Mouse (Mus musculus): ENCODE data around the gene Mark1. TPM values are rescaled to one million over a fixed set of nuclear protein-coding genes. Genes with fewer than 3 reads are reported as not detected.

Gene Mark1
- polyA plus RNA-seq, 1 experiment from 2014 or later = 3.3 TPM

DNA sequence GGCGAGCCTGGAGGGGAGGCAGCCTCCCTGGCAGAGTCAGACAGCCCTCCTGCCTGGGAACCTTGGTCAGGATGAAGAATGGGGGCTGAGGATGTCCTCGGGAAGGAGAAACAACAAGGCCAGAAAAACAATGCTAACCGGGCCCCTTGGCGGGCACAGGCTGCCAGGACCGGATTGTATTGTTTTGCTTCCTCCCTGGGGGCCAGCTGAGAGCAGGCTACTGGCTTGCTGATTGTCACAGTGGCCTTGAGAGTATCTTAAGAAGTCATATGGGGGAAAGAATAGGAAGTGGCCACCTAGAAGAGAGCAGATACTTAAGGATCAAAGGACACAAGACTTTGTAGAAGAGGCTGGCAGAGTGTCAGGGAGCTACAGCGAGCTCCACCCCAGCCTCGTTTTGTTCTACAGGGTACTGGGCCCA is 135.0 kb downstream of the Mark1 start:
- H3K4me3 ChIP-seq (ENCODE audit: low read depth, low read length) = no peak overlapping the region
- H3K4me2 ChIP-seq (replicated peaks; ENCODE audit: low read depth, low read length) = no peak overlapping the region
- H3K4me1 ChIP-seq (ENCODE audit: control insufficient read depth, insufficient read depth, low read length) = no peaks in the 10 kb centered on the region
- H3K9me3 ChIP-seq (ENCODE audit: control insufficient read depth, low read depth, low read length) = no peaks in the 10 kb centered on the region
- H3K27ac ChIP-seq (ENCODE audit: low read length) = no peak overlapping the region
- no peak for ATAC-seq (ENCODE audit: insufficient number of reproducible peaks, insufficient read depth, low FRiP score, low read depth)
- no peaks in the 10 kb centered on the region for H3K36me3 ChIP-seq (ENCODE audit: control insufficient read depth, insufficient read depth, low read length)
- H3K27me3 ChIP-seq (ENCODE audit: control insufficient read depth, insufficient read depth, low read length) = no peaks in the 10 kb centered on the region
- no peak overlapping the region for H3K9ac ChIP-seq (replicated peaks; ENCODE audit: low read depth, low read length)
- WGBS = 45% methylated on average over 7 of the region's 7 CpGs

- no peaks in the 10 kb centered on the region for H3K36me3 ChIP-seq (ENCODE audit: control insufficient read depth, insufficient read depth, low read length)
- no peak overlapping the region for H3K4me2 ChIP-seq (replicated peaks; ENCODE audit: low read depth, low read length)
- no peaks in the 10 kb centered on the region for H3K27me3 ChIP-seq (ENCODE audit: control insufficient read depth, insufficient read depth, low read length)
- no peak overlapping the region for H3K27ac ChIP-seq (ENCODE audit: low read length)
- H3K4me1 ChIP-seq (ENCODE audit: control insufficient read depth, insufficient read depth, low read length) = no peaks in the 10 kb centered on the region
- no peak for ATAC-seq (ENCODE audit: insufficient number of reproducible peaks, insufficient read depth, low FRiP score, low read depth)
- no peak overlapping the region for H3K9ac ChIP-seq (replicated peaks; ENCODE audit: low read depth, low read length)
- no peaks in the 10 kb centered on the region for H3K9me3 ChIP-seq (ENCODE audit: control insufficient read depth, low read depth, low read length)
- WGBS = 80% methylated on average over 6 of the region's 6 CpGs
- H3K4me3 ChIP-seq (ENCODE audit: low read depth, low read length) = no peak overlapping the region
These were observed 136.7 kb downstream of the Mark1 start for GRCm38 (mm10) chr1:184862636-184863035.

DNA sequence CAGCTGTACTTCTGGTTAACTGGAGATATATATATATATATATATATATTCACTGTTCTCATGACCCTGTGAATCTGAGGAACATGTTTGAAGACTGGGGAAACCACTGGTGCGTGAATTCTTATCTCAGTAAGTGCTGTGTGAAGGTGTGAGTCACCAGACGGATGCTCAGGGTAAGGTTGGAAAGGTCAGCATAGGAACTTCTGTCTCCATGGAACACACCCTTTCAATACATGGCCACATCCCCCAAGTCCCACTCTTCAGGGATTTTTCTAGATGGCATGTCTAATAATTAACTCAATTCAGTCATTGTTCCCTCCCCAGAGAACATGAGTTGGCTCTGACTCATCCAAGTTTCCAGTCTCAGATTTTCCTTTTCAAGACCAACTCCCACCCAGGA is 137.8 kb downstream of the Mark1 start:
- no peaks in the 10 kb centered on the region for H3K27me3 ChIP-seq (ENCODE audit: control insufficient read depth, insufficient read depth, low read length)
- no peak overlapping the region for H3K4me2 ChIP-seq (replicated peaks; ENCODE audit: low read depth, low read length)
- WGBS = 71% methylated on average over 2 of the region's 2 CpGs
- no peak overlapping the region for H3K4me3 ChIP-seq (ENCODE audit: low read depth, low read length)
- H3K9me3 ChIP-seq (ENCODE audit: control insufficient read depth, low read depth, low read length) = no peaks in the 10 kb centered on the region
- ATAC-seq (ENCODE audit: insufficient number of reproducible peaks, insufficient read depth, low FRiP score, low read depth) = peak; percentile 39; the same call in 1 of the 2 replicates
- no peak overlapping the region for H3K9ac ChIP-seq (replicated peaks; ENCODE audit: low read depth, low read length)
- no peak overlapping the region for H3K27ac ChIP-seq (ENCODE audit: low read length)
- H3K36me3 ChIP-seq (ENCODE audit: control insufficient read depth, insufficient read depth, low read length) = no peaks in the 10 kb centered on the region
- H3K4me1 ChIP-seq (ENCODE audit: control insufficient read depth, insufficient read depth, low read length) = no peaks in the 10 kb centered on the region

GRCm38 (mm10) chr1:184860276-184860675 is 139.1 kb downstream of the Mark1 start:
- Histone ChIP-seq H3K4me2 (replicated peaks; ENCODE audit: low read depth, low read length) (no peak overlapping the region), H3K4me3 (ENCODE audit: low read depth, low read length) (no peak overlapping the region), H3K27ac (ENCODE audit: low read length) (no peak overlapping the region), H3K9me3 (ENCODE audit: control insufficient read depth, low read depth, low read length) (no peaks in the 10 kb centered on the region), H3K36me3 (ENCODE audit: control insufficient read depth, insufficient read depth, low read length) (no peaks in the 10 kb centered on the region), H3K9ac (replicated peaks; ENCODE audit: low read depth, low read length) (no peak overlapping the region), H3K27me3 (ENCODE audit: control insufficient read depth, insufficient read depth, low read length) (no peaks in the 10 kb centered on the region), H3K4me1 (ENCODE audit: control insufficient read depth, insufficient read depth, low read length) (no peaks in the 10 kb centered on the region)
- WGBS = 42% methylated on average over 3 of the region's 3 CpGs
- ATAC-seq (ENCODE audit: insufficient number of reproducible peaks, insufficient read depth, low FRiP score, low read depth) = no peak

- Histone ChIP-seq H3K9ac (replicated peaks; ENCODE audit: low read depth, low read length) (no peak overlapping the region), H3K27ac (ENCODE audit: low read length) (no peak overlapping the region), H3K4me2 (replicated peaks; ENCODE audit: low read depth, low read length) (no peak overlapping the region), H3K4me1 (ENCODE audit: control insufficient read depth, insufficient read depth, low read length) (no peaks in the 10 kb centered on the region), H3K36me3 (ENCODE audit: control insufficient read depth, insufficient read depth, low read length) (no peaks in the 10 kb centered on the region), H3K9me3 (ENCODE audit: control insufficient read depth, low read depth, low read length) (no peaks in the 10 kb centered on the region), H3K27me3 (ENCODE audit: control insufficient read depth, insufficient read depth, low read length) (no peaks in the 10 kb centered on the region), H3K4me3 (ENCODE audit: low read depth, low read length) (no peak overlapping the region)
- 86% methylated on average over 1 of the region's 1 CpGs for WGBS
- ATAC-seq (ENCODE audit: insufficient number of reproducible peaks, insufficient read depth, low FRiP score, low read depth) = no peak
These were observed 141.1 kb downstream of the Mark1 start for GRCm38 (mm10) chr1:184858253-184858652.

DNA sequence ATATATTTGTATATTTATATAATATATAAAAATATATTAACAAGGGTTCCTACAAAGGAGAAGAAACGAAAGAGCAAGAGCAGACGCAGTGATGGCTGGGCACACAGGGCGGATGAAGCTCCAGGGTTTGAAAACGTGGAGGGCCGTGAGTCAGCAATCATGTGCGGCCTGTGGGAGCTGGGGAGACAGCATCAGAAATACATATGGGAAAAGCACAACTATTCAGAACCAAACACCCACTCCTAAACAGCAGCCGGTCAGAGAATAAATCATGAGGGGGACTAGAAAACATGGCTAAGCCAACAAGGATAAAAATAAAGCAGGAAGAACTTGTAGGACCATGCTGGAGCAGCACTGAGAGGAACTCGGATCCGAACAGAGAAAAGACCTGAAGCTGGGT is 142.2 kb downstream of the Mark1 start:
- WGBS = 89% methylated on average over 9 of the region's 9 CpGs
- Histone ChIP-seq H3K9ac (replicated peaks; ENCODE audit: low read depth, low read length) (no peak overlapping the region), H3K4me3 (ENCODE audit: low read depth, low read length) (no peak overlapping the region), H3K36me3 (ENCODE audit: control insufficient read depth, insufficient read depth, low read length) (no peaks in the 10 kb centered on the region), H3K4me2 (replicated peaks; ENCODE audit: low read depth, low read length) (no peak overlapping the region), H3K9me3 (ENCODE audit: control insufficient read depth, low read depth, low read length) (no peaks in the 10 kb centered on the region), H3K27me3 (ENCODE audit: control insufficient read depth, insufficient read depth, low read length) (no peaks in the 10 kb centered on the region), H3K27ac (ENCODE audit: low read length) (no peak overlapping the region), H3K4me1 (ENCODE audit: control insufficient read depth, insufficient read depth, low read length) (no peaks in the 10 kb centered on the region)
- ATAC-seq (ENCODE audit: insufficient number of reproducible peaks, insufficient read depth, low FRiP score, low read depth) = no peak

DNA sequence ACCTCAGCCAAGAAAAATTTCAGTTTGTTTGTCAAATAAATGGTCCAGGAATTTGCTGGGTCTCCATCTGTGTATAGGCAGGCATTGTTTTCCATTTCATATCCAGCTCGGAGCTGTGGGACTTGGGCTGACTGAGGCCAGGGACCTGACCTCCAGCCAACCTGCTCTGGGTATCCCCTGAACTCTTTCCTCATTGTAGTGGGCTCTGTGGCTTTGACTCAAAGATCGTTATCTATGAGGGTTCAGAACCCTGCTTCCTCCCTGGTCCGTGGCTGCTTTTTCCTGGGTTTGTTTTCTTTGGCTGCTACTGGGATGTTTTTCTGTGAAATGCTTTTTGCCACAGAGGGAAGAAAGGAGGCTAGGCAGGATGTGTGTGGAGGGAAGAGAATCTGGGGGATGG is 145.4 kb downstream of the Mark1 start:
- Histone ChIP-seq H3K4me2 (replicated peaks; ENCODE audit: low read depth, low read length) (no peak overlapping the region; the same call in 1 of the 2 replicates), H3K27me3 (ENCODE audit: control insufficient read depth, insufficient read depth, low read length) (0 out of 2 replicates have a peak, but pooled peaks cover 2% of the 10 kb centered on the region), H3K4me1 (ENCODE audit: control insufficient read depth, insufficient read depth, low read length) (peaks cover 7% of the 10 kb centered on the region; the same call in 1 of the 2 replicates), H3K9ac (replicated peaks; ENCODE audit: low read depth, low read length) (no peak overlapping the region), H3K36me3 (ENCODE audit: control insufficient read depth, insufficient read depth, low read length) (no peaks in the 10 kb centered on the region), H3K27ac (ENCODE audit: low read length) (no peak overlapping the region), H3K4me3 (ENCODE audit: low read depth, low read length) (no peak overlapping the region), H3K9me3 (ENCODE audit: control insufficient read depth, low read depth, low read length) (no peaks in the 10 kb centered on the region)
- 54% methylated on average over 3 of the region's 3 CpGs for WGBS
- ATAC-seq (ENCODE audit: insufficient number of reproducible peaks, insufficient read depth, low FRiP score, low read depth) = no peak; the same call in 1 of the 2 replicates

GRCm38 (mm10) chr1:184853339-184853738 is 146.0 kb downstream of the Mark1 start:
- no peak overlapping the region for H3K4me3 ChIP-seq (ENCODE audit: low read depth, low read length)
- peaks cover 7% of the 10 kb centered on the region; the same call in 1 of the 2 replicates for H3K4me1 ChIP-seq (ENCODE audit: control insufficient read depth, insufficient read depth, low read length)
- H3K27me3 ChIP-seq (ENCODE audit: control insufficient read depth, insufficient read depth, low read length) = 0 out of 2 replicates have a peak, but pooled peaks cover 2% of the 10 kb centered on the region
- WGBS = 22% methylated on average over 5 of the region's 5 CpGs
- H3K36me3 ChIP-seq (ENCODE audit: control insufficient read depth, insufficient read depth, low read length) = no peaks in the 10 kb centered on the region
- H3K27ac ChIP-seq (ENCODE audit: low read length) = no peak overlapping the region
- H3K4me2 ChIP-seq (replicated peaks; ENCODE audit: low read depth, low read length) = no peak overlapping the region; the same call in 1 of the 2 replicates
- H3K9me3 ChIP-seq (ENCODE audit: control insufficient read depth, low read depth, low read length) = no peaks in the 10 kb centered on the region
- no peak overlapping the region for H3K9ac ChIP-seq (replicated peaks; ENCODE audit: low read depth, low read length)
- ATAC-seq (ENCODE audit: insufficient number of reproducible peaks, insufficient read depth, low FRiP score, low read depth) = no peak

All from stomach, embryonic 14.5 days (tissue).